Mouse (Mus musculus): ENCODE results near the gene Msh5.

- TF ChIP-seq CTCF (IDR thresholded peaks at IDR 0.05; ENCODE audit: low read depth) (peak; percentile 21), EP300 (optimal IDR thresholded peaks at IDR 0.05) (no peak)
Measured at GRCm38 (mm10) chr17:35000717-35001451, 45.7 kb downstream of the Msh5 start, which contains the start of gene Vars.

All from stomach, postnatal 0 days (tissue).